Mouse (Mus musculus): ENCODE results near the gene Golga3. TPM values are rescaled to one million over a fixed set of nuclear protein-coding genes. Genes with fewer than 3 reads are reported as not detected.

Gene Golga3
- 26.6 and 28.3 TPM in 2 replicates for polyA plus RNA-seq (2014; fragmentation: Nextera tagmentation; extraction: Ambion mirVana)

DNA sequence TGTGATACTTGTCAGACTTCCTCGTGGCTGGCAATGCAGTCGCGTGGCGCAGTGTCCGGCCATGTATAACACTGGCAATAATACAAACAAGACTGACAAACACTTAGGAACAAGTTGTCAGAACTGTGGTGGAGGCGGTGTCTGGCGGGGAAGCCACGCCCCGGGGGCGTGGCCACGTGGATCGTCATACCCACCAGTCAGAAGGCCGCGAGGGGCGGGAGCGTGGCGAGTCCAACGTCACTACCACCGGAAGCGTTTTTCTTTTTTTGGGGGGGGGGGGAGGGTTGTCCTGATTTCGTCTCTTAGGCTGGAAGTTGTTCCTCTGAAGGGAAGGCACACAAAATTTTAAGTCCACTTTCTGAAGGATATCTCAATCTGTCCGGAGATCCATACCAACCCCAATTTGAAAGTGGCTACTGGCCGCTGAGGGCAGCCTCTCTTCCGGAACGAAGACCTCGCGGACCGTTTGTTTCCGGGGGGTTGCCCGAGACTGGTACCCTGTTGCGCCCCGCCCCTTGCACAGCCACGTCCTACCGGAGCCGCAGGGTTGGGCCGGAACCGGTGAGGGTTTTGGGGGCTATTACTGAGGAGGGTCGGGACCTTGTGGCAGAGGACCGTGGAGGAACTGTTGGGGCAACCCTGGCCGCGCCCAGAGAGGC lies at the start of gene Golga3:
TSS of gene Golga3 (plus strand) at position 340 of the 659 bp plus-strand sequence.
- peak within 1 kb of the TSS; percentile 74 for H3K4me2 ChIP-seq
- H3K36me3 ChIP-seq (ENCODE audit: insufficient read depth): no peaks in the 10 kb centered on the region; the same call in 1 of the 2 replicates
- H3K27ac ChIP-seq (ENCODE audit: low read depth): peak within 1 kb of the TSS; percentile 70
- H3K27me3 ChIP-seq (ENCODE audit: insufficient read depth, low read length): no peaks in the 10 kb centered on the region
- ATAC-seq (ENCODE audit: insufficient read depth) (peak; percentile 98), DNase-seq (peak; percentile 98)
- H3K9me3 ChIP-seq (ENCODE audit: low read depth, low read length): no peaks in the 10 kb centered on the region
- peaks cover 4% of the 10 kb centered on the region; the same call in 1 of the 2 replicates for H3K4me1 ChIP-seq (ENCODE audit: insufficient read depth)
- WGBS: under 1% methylated on average over 41 of the region's 41 CpGs
- TF ChIP-seq CTCF (IDR thresholded peaks at IDR 0.05; ENCODE audit: low read depth): no peak
- H3K9ac ChIP-seq: peak within 1 kb of the TSS; percentile 88
- peak within 1 kb of the TSS; percentile 95 for H3K4me3 ChIP-seq (ENCODE audit: low read depth, low read length)

- peak within 1 kb of the TSS; percentile 67 for H3K4me3 ChIP-seq (ENCODE audit: low read depth, low read length)
- H3K9ac ChIP-seq: peak within 1 kb of the TSS; percentile 63
- peak; percentile 98 for DNase-seq
- no peak for TF ChIP-seq CTCF (IDR thresholded peaks at IDR 0.05; ENCODE audit: low read depth)
- peaks cover 10% of the 10 kb centered on the region; the same call in 1 of the 2 replicates for H3K36me3 ChIP-seq (ENCODE audit: insufficient read depth)
- peak within 1 kb of the TSS; percentile 82 for H3K4me2 ChIP-seq
- H3K27me3 ChIP-seq (ENCODE audit: insufficient read depth, low read length): no peaks in the 10 kb centered on the region
- H3K9me3 ChIP-seq (ENCODE audit: low read depth, low read length): peaks cover 6% of the 10 kb centered on the region; the same call in 1 of the 2 replicates
- no peaks in the 10 kb centered on the region for H3K4me1 ChIP-seq (ENCODE audit: insufficient read depth)
- ATAC-seq (ENCODE audit: insufficient read depth): peak; percentile 99
- H3K27ac ChIP-seq (ENCODE audit: low read depth): peak within 1 kb of the TSS; percentile 54; the same call in 1 of the 2 replicates
- WGBS: 3% methylated on average over 46 of the region's 46 CpGs
Measured at GRCm38 (mm10) chr5:110135293-110136086, 41.0 kb upstream of the Golga3 start, which contains the start of gene Chfr. Chfr (plus strand) TSS chr5:110135842.

DNA sequence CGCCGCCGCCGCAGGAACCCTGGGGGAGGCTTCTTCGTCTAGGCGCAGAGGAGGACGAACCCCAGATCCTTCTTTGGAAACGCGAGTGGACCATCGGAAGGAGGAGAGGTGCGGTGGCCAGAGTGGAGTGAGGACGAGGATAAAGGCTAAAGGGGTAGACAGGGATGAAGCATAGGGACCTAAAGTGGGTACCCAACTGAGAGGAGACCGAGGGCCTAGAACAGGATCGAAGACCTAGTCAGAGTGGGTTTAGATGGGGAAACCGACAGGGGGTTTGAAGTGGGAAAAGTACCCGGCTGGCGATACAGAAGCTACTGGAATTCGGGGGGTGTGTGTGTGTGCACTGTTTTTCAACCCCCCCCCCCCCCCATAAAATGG lies 40.4 kb upstream of the Golga3 start:
- ATAC-seq (ENCODE audit: insufficient read depth) (peak; percentile 53), DNase-seq (no peak)
- H3K4me2 ChIP-seq: peak overlapping the region; percentile 82
- peak overlapping the region; percentile 5; the same call in 1 of the 2 replicates for H3K27ac ChIP-seq (ENCODE audit: low read depth)
- no peak for TF ChIP-seq CTCF (IDR thresholded peaks at IDR 0.05; ENCODE audit: low read depth)
- peaks cover 6% of the 10 kb centered on the region; the same call in 1 of the 2 replicates for H3K9me3 ChIP-seq (ENCODE audit: low read depth, low read length)
- no peaks in the 10 kb centered on the region for H3K27me3 ChIP-seq (ENCODE audit: insufficient read depth, low read length)
- no peaks in the 10 kb centered on the region for H3K4me1 ChIP-seq (ENCODE audit: insufficient read depth)
- H3K9ac ChIP-seq: peak overlapping the region; percentile 63
- 5% methylated on average over 18 of the region's 18 CpGs for WGBS
- H3K36me3 ChIP-seq (ENCODE audit: insufficient read depth): peaks cover 10% of the 10 kb centered on the region; the same call in 1 of the 2 replicates
- H3K4me3 ChIP-seq (ENCODE audit: low read depth, low read length): peak overlapping the region; percentile 67

DNA sequence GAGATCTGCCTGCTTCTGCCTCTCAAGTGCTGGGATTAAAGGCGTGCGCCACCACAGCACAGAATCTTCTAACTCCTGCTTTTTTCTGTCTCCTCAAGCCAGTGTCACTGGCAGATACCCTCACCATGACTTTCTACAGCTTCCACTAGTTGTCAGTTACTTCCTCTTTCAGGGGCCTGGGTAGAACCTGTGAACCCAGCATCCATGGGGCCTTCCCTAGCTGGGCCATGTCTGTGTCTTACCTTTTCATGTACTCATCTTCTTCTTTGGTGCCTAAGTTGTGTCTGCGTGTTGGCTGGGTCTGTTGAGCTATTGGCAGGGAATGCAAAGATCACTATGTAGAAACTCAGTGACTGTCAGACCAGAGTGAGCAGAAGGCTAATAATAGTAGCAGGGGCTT lies 38.7 kb upstream of the Golga3 start:
- H3K4me1 ChIP-seq (ENCODE audit: insufficient read depth): no peaks in the 10 kb centered on the region
- peaks cover 20% of the 10 kb centered on the region; the same call in 1 of the 2 replicates for H3K36me3 ChIP-seq (ENCODE audit: insufficient read depth)
- DNase-seq: no peak
- no peak for TF ChIP-seq CTCF (IDR thresholded peaks at IDR 0.05; ENCODE audit: low read depth)
- WGBS: 92% methylated on average over 3 of the region's 3 CpGs
- no peak overlapping the region for H3K4me3 ChIP-seq (ENCODE audit: low read depth, low read length)
- H3K27me3 ChIP-seq (ENCODE audit: insufficient read depth, low read length): no peaks in the 10 kb centered on the region
- peaks cover 6% of the 10 kb centered on the region; the same call in 1 of the 2 replicates for H3K9me3 ChIP-seq (ENCODE audit: low read depth, low read length)
- no peak overlapping the region for H3K4me2 ChIP-seq
- H3K9ac ChIP-seq: no peak overlapping the region
- no peak overlapping the region for H3K27ac ChIP-seq (ENCODE audit: low read depth)
- ATAC-seq (ENCODE audit: insufficient read depth): no peak

GRCm38 (mm10) chr5:110139325-110139724 lies 37.2 kb upstream of the Golga3 start:
- DNase-seq: no peak
- H3K27ac ChIP-seq (ENCODE audit: low read depth): no peak overlapping the region
- no peaks in the 10 kb centered on the region for H3K4me1 ChIP-seq (ENCODE audit: insufficient read depth)
- H3K9ac ChIP-seq: no peak overlapping the region
- no peaks in the 10 kb centered on the region for H3K27me3 ChIP-seq (ENCODE audit: insufficient read depth, low read length)
- peaks cover 4% of the 10 kb centered on the region; the same call in 1 of the 2 replicates for H3K9me3 ChIP-seq (ENCODE audit: low read depth, low read length)
- 94% methylated on average over 3 of the region's 3 CpGs for WGBS
- no peak overlapping the region for H3K4me3 ChIP-seq (ENCODE audit: low read depth, low read length)
- TF ChIP-seq CTCF (IDR thresholded peaks at IDR 0.05; ENCODE audit: low read depth): no peak
- H3K36me3 ChIP-seq (ENCODE audit: insufficient read depth): peaks cover 32% of the 10 kb centered on the region
- no peak for ATAC-seq (ENCODE audit: insufficient read depth)
- no peak overlapping the region for H3K4me2 ChIP-seq

- no peaks in the 10 kb centered on the region for H3K27me3 ChIP-seq (ENCODE audit: insufficient read depth, low read length)
- H3K4me1 ChIP-seq (ENCODE audit: insufficient read depth): no peaks in the 10 kb centered on the region
- H3K4me3 ChIP-seq (ENCODE audit: low read depth, low read length): no peak overlapping the region
- no peak overlapping the region for H3K4me2 ChIP-seq
- 82% methylated on average over 7 of the region's 7 CpGs for WGBS
- ATAC-seq (ENCODE audit: insufficient read depth) (no peak), DNase-seq (no peak)
- H3K9me3 ChIP-seq (ENCODE audit: low read depth, low read length): no peaks in the 10 kb centered on the region
- TF ChIP-seq CTCF (IDR thresholded peaks at IDR 0.05; ENCODE audit: low read depth): no peak
- no peak overlapping the region for H3K27ac ChIP-seq (ENCODE audit: low read depth)
- no peak overlapping the region for H3K9ac ChIP-seq
- peaks cover 43% of the 10 kb centered on the region for H3K36me3 ChIP-seq (ENCODE audit: insufficient read depth)
Measured at GRCm38 (mm10) chr5:110140424-110140823, 36.1 kb upstream of the Golga3 start.

GRCm38 (mm10) chr5:110142309-110142708 lies 34.2 kb upstream of the Golga3 start:
- H3K4me1 ChIP-seq (ENCODE audit: insufficient read depth): no peaks in the 10 kb centered on the region
- H3K27ac ChIP-seq (ENCODE audit: low read depth): no peak overlapping the region
- no peak for DNase-seq
- H3K4me2 ChIP-seq: no peak overlapping the region
- TF ChIP-seq CTCF (IDR thresholded peaks at IDR 0.05; ENCODE audit: low read depth): no peak
- H3K9me3 ChIP-seq (ENCODE audit: low read depth, low read length): no peaks in the 10 kb centered on the region
- H3K36me3 ChIP-seq (ENCODE audit: insufficient read depth): peaks cover 57% of the 10 kb centered on the region
- H3K27me3 ChIP-seq (ENCODE audit: insufficient read depth, low read length): no peaks in the 10 kb centered on the region
- no peak overlapping the region for H3K4me3 ChIP-seq (ENCODE audit: low read depth, low read length)
- ATAC-seq (ENCODE audit: insufficient read depth): no peak
- no peak overlapping the region for H3K9ac ChIP-seq
- WGBS: 87% methylated on average over 2 of the region's 2 CpGs

Data from lung, embryonic 14.5 days (tissue).